Mouse (Mus musculus): ENCODE results near the gene Kctd10.

The Kctd10 gene

DNA sequence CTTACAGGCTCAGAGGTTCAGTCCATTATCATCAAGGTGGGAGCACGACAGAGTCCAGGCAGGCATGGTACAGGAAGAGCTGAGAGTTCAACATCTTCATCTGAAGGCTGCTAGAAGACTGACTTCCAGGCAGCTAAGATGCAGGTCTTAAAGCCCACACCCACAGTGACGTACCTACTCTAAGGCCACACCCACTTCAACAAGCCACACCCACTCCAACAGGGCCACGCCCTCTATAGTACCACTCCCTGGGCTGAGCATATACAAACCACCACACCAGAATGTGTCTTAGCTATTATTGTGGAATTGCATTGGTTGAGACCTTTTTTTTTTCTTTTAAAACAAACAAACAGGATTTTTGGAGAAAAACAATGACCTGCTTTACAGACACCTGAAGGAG, 34.8 kb downstream of the Kctd10 start:
- DNase-seq (ENCODE audit: low read depth) = peak; percentile 37

GRCm38 (mm10) chr5:114343612-114344011, 36.7 kb downstream of the Kctd10 start:
- DNase-seq (ENCODE audit: low read depth) = no peak

- DNase-seq (ENCODE audit: low read depth) = no peak
Measured at GRCm38 (mm10) chr5:114342996-114343395, 37.3 kb downstream of the Kctd10 start.

- peak; percentile 65 for DNase-seq (ENCODE audit: low read depth)
Measured at GRCm38 (mm10) chr5:114323791-114324507, 56.4 kb downstream of the Kctd10 start.

- DNase-seq (ENCODE audit: low read depth) = peak; percentile 80
Measured at GRCm38 (mm10) chr5:114323105-114323790, 57.1 kb downstream of the Kctd10 start.

All from naive thymus-derived CD4-positive, alpha-beta T cell, adult 2 months (primary cell).